Mouse (Mus musculus) heart, embryonic 11.5 days (tissue): ENCODE data around the gene Ccr9. TPM values are rescaled to one million over a fixed set of nuclear protein-coding genes. Genes with fewer than 3 reads are reported as not detected.

Source experiments
- ATAC-seq: fragments of 200-750 bp; cut with Nextera tagmentation; replicated peaks from 2 replicates; pipeline ENCODE4 v1.8.0; 2017; ENCODE audit warnings: moderate library complexity; ENCODE audit not compliant: insufficient number of reproducible peaks, low FRiP score, low TSS enrichment
- H3K27ac ChIP-seq: fragments of 300-500 bp; sonication (generic); 2 replicates; pipeline ENCODE4 v1.5.1; 2014; ENCODE audit warnings: mild to moderate bottlenecking, low read depth, low read length
- H3K27me3 ChIP-seq: fragments of 300-500 bp; sonication (generic); 2 replicates; pipeline ENCODE4 v1.6.1; 2014; ENCODE audit warnings: mild to moderate bottlenecking, low read length, mixed read lengths; ENCODE audit not compliant: control insufficient read depth, insufficient read depth
- H3K36me3 ChIP-seq: fragments of 300-500 bp; sonication (generic); 2 replicates; pipeline ENCODE4 v1.6.1; 2014; ENCODE audit warnings: mild to moderate bottlenecking, low read length, moderate library complexity, mixed read lengths; ENCODE audit not compliant: control insufficient read depth, insufficient read depth
- H3K4me1 ChIP-seq: fragments of 300-500 bp; sonication (generic); 2 replicates; pipeline ENCODE4 v1.6.1; 2014; ENCODE audit warnings: low read length; ENCODE audit not compliant: control insufficient read depth, insufficient read depth
- H3K4me2 ChIP-seq: fragments of 300-500 bp; sonication (generic); 2 replicates; pipeline ENCODE4 v1.6.1; 2014; ENCODE audit warnings: mild to moderate bottlenecking, moderate library complexity
- H3K4me3 ChIP-seq: fragments of 300-500 bp; sonication (generic); 2 replicates; pipeline ENCODE4 v1.5.1; 2014; ENCODE audit warnings: low read depth, low read length
- H3K9ac ChIP-seq: fragments of 300-500 bp; sonication (generic); 2 replicates; pipeline ENCODE4 v1.6.1; 2014; ENCODE audit warnings: mild to moderate bottlenecking, low read depth, low read length, moderate library complexity
- H3K9me3 ChIP-seq: fragments of 300-500 bp; sonication (generic); replicated peaks from 2 replicates; pipeline ENCODE4 v1.6.1; 2016; ENCODE audit warnings: low read length; ENCODE audit not compliant: control insufficient read depth
- WGBS: fragments of 180-500 bp; shearing (Covaris S2); extraction: QIAGEN DNeasy Blood & Tissue Kit; methylation state at CpG from one replicate; pipeline ENCODE4 v1.1.7; 2014; ENCODE audit not compliant: insufficient replicate concordance; 5-methylcytosine and 5-hydroxymethylcytosine counted together
- polyA plus RNA-seq: library from polyadenylated mRNA; unstranded; fragments of >200 nt; fragmentation: Nextera tagmentation; extraction: Ambion mirVana; gene quantifications from 2 replicates; pipeline ENCODE4 v1.2.1, GENCODE M21; 2014

The Ccr9 gene
- polyA plus RNA-seq, 1 experiment from 2014 or later: 0.17 TPM

DNA sequence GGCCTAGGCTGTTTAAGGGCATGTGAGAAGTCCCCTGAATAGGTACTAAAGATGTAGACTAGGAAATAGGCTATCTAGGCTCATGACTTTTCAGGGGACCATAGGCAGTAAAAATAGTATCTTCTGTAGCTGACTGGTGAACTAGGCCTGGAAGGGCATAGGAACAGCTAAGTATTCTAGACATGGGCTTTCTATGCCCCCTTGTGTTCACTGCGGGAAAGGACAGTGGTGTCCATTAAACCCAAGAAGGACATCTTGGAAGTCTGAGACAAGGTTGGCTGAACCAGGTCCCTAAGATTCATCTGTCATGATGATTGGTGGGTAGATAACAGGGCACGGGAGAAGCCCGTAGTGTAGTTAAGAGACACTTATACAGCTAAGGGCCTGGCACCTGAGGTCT lies 117.9 kb downstream of the Ccr9 start:
- no peak overlapping the region for H3K27ac ChIP-seq
- H3K9ac ChIP-seq: no peak overlapping the region
- WGBS: 53% methylated on average over 3 of the region's 3 CpGs
- no peak for ATAC-seq
- H3K4me3 ChIP-seq: no peak overlapping the region
- peaks cover 14% of the 10 kb centered on the region for H3K36me3 ChIP-seq
- no peaks in the 10 kb centered on the region for H3K4me1 ChIP-seq
- H3K4me2 ChIP-seq: no peak overlapping the region
- H3K9me3 ChIP-seq: no peaks in the 10 kb centered on the region
- H3K27me3 ChIP-seq: no peaks in the 10 kb centered on the region

- H3K4me1 ChIP-seq: no peaks in the 10 kb centered on the region
- no peaks in the 10 kb centered on the region for H3K9me3 ChIP-seq
- no peak overlapping the region for H3K9ac ChIP-seq
- no peaks in the 10 kb centered on the region for H3K27me3 ChIP-seq
- no peak overlapping the region for H3K27ac ChIP-seq
- no peak overlapping the region for H3K4me3 ChIP-seq
- H3K4me2 ChIP-seq: no peak overlapping the region
- ATAC-seq: no peak
- 86% methylated on average over 1 of the region's 1 CpGs for WGBS
- peaks cover 9% of the 10 kb centered on the region for H3K36me3 ChIP-seq
Observed at GRCm38 (mm10) chr9:123801527-123801926, 123.3 kb downstream of the Ccr9 start.

DNA sequence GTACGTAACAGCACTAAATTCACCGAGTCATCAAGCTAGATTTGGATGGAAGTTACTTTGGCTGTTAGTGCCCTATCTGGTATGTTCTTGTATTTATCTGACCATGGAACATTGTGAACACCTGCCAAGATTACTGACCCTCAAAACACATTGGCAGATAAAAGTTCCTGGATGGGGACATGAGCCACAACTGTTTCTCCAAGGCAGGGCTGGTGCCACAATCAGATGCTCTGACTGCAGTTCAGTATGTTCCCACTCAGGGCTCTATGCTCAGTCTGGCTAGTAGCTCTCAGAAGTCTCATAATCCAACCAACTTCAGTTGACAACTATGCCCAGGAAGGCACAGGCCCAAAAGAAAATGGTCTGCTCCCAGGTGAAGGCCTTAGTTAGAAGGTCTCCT lies 124.2 kb downstream of the Ccr9 start:
- peaks cover 9% of the 10 kb centered on the region for H3K36me3 ChIP-seq
- no peak for ATAC-seq
- WGBS: 94% methylated on average over 2 of the region's 2 CpGs

GRCm38 (mm10) chr9:123802896-123803295 lies 124.7 kb downstream of the Ccr9 start:
- ATAC-seq: no peak
- Histone ChIP-seq H3K9me3 (no peaks in the 10 kb centered on the region), H3K27ac (no peak overlapping the region), H3K36me3 (peaks cover 9% of the 10 kb centered on the region), H3K4me2 (no peak overlapping the region), H3K9ac (no peak overlapping the region), H3K4me3 (no peak overlapping the region), H3K27me3 (no peaks in the 10 kb centered on the region), H3K4me1 (no peaks in the 10 kb centered on the region)

More for the DNA sequence above, 124.2 kb downstream of the Ccr9 start:
- no peak overlapping the region for H3K27ac ChIP-seq
- H3K27me3 ChIP-seq: no peaks in the 10 kb centered on the region
- no peaks in the 10 kb centered on the region for H3K4me1 ChIP-seq
- H3K4me3 ChIP-seq: no peak overlapping the region
- no peaks in the 10 kb centered on the region for H3K9me3 ChIP-seq
- no peak overlapping the region for H3K4me2 ChIP-seq
- no peak overlapping the region for H3K9ac ChIP-seq

GRCm38 (mm10) chr9:123805241-123805640 lies 127.0 kb downstream of the Ccr9 start:
- WGBS: 88% methylated on average over 2 of the region's 2 CpGs
- H3K27ac ChIP-seq: no peak overlapping the region
- no peaks in the 10 kb centered on the region for H3K9me3 ChIP-seq
- no peaks in the 10 kb centered on the region for H3K27me3 ChIP-seq
- no peak overlapping the region for H3K9ac ChIP-seq
- ATAC-seq: no peak
- H3K36me3 ChIP-seq: peaks cover 9% of the 10 kb centered on the region
- no peak overlapping the region for H3K4me2 ChIP-seq
- H3K4me3 ChIP-seq: no peak overlapping the region
- no peaks in the 10 kb centered on the region for H3K4me1 ChIP-seq

DNA sequence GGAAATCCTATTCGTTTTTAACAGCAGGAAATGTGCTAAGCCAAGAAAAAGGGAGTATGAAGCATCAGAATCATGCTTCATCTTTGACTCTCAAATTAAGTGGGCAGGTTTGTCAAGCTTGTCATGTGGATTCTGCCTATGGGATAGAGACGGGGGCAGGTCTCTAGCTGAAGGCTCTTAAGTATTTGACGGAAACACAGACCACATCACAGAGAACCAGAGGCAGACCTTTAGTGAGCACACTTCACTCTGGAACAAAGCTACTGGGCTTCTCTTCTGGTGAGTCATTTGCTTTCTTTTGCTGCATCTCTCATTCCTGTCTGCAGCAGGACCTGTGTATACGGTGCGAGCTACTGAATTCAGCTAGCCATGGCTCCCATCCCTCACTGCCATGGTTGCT lies 128.0 kb downstream of the Ccr9 start, which contains the start of gene Cxcr6:
Cxcr6 (plus strand) TSS at position 209 of the 400 bp plus-strand sequence.
- ATAC-seq: no peak
- Histone ChIP-seq H3K27ac (no peak within 1 kb of the TSS), H3K9me3 (no peaks in the 10 kb centered on the region), H3K4me3 (no peak within 1 kb of the TSS), H3K36me3 (peaks cover 4% of the 10 kb centered on the region; the same call in 1 of the 2 replicates), H3K27me3 (no peaks in the 10 kb centered on the region), H3K9ac (no peak within 1 kb of the TSS), H3K4me2 (no peak within 1 kb of the TSS), H3K4me1 (no peaks in the 10 kb centered on the region)
- 81% methylated on average over 5 of the region's 5 CpGs for WGBS

- H3K4me1 ChIP-seq: no peaks in the 10 kb centered on the region
- no peak overlapping the region for H3K4me2 ChIP-seq
- H3K9ac ChIP-seq: no peak overlapping the region
- H3K9me3 ChIP-seq: no peaks in the 10 kb centered on the region
- ATAC-seq: no peak
- no peaks in the 10 kb centered on the region for H3K27me3 ChIP-seq
- peaks cover 3% of the 10 kb centered on the region; the same call in 1 of the 2 replicates for H3K36me3 ChIP-seq
- WGBS: 44% methylated on average over 7 of the region's 7 CpGs
- H3K27ac ChIP-seq: no peak overlapping the region
- no peak overlapping the region for H3K4me3 ChIP-seq
Observed at GRCm38 (mm10) chr9:123808583-123808982, 130.3 kb downstream of the Ccr9 start.

GRCm38 (mm10) chr9:123811831-123812230 lies 133.6 kb downstream of the Ccr9 start:
- Histone ChIP-seq H3K9ac (no peak overlapping the region), H3K36me3 (peaks cover 2% of the 10 kb centered on the region; the same call in 1 of the 2 replicates), H3K9me3 (no peaks in the 10 kb centered on the region), H3K4me1 (no peaks in the 10 kb centered on the region), H3K4me2 (no peak overlapping the region), H3K27me3 (no peaks in the 10 kb centered on the region), H3K27ac (no peak overlapping the region), H3K4me3 (no peak overlapping the region)
- ATAC-seq: no peak
- 86% methylated on average over 3 of the region's 3 CpGs for WGBS

DNA sequence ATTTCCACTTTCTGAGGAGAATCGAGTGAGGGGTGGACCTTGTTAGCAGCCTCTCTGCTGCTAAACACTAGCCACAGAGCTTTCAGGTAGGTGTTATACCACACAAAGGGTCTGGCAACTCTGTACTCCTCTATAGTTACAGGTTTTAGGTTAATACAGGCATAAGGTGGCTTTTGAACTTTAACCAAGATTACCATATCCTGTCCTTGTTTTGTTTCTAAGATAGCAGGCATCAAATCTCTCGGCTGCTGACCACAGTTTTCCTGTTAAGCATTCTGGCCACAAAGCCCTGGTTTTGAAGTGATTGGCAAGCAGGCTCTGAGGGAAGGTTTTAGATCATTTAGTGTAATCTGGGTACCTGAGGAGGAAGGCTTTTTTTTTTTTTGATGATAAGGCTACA lies 136.1 kb downstream of the Ccr9 start:
- Histone ChIP-seq H3K4me2 (no peak overlapping the region), H3K36me3 (peaks cover 2% of the 10 kb centered on the region; the same call in 1 of the 2 replicates), H3K9ac (no peak overlapping the region), H3K27ac (no peak overlapping the region), H3K9me3 (no peaks in the 10 kb centered on the region), H3K4me3 (no peak overlapping the region), H3K4me1 (no peaks in the 10 kb centered on the region), H3K27me3 (no peaks in the 10 kb centered on the region)
- 58% methylated on average over 2 of the region's 2 CpGs for WGBS
- ATAC-seq: no peak
